Mouse (Mus musculus) Muller cell, postnatal 12 days (primary cell): ENCODE results near the gene Mpp1.

ENCODE experiments used
- DNase-seq: peaks from one replicate; pipeline ENCODE4 v3.0.0-alpha.2; 2015; ENCODE audit errors: inconsistent ontology term

Gene Mpp1

GRCm38 (mm10) chrX:75083982-75084773 is 46.6 kb downstream of the Mpp1 start:
- DNase-seq, result peak; percentile 29

GRCm38 (mm10) chrX:75082351-75082750 is 48.5 kb downstream of the Mpp1 start:
- no peak for DNase-seq
